Mouse (Mus musculus): Measurements from ENCODE around the gene Herc4.

The Herc4 gene

DNA sequence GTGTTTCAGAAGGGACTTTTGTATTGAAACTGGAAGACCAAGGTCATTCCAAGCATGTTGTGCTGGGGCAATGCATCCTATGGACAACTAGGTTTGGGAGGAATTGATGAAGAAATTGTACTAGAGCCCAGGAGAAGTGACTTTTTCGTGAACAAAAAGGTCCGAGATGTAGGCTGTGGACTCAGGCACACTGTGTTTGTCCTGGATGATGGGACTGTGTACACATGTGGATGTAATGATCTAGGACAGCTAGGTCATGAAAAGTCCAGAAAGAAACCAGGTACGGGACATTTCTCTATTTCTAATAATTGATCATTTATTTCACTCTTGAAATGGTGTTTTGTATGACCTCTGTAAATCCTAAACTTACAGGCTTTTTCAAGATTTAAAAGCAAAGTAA lies 2.2 kb downstream of the Herc4 start:
- ATAC-seq (ENCODE audit: insufficient number of reproducible peaks, low FRiP score, low TSS enrichment), result no peak

DNA sequence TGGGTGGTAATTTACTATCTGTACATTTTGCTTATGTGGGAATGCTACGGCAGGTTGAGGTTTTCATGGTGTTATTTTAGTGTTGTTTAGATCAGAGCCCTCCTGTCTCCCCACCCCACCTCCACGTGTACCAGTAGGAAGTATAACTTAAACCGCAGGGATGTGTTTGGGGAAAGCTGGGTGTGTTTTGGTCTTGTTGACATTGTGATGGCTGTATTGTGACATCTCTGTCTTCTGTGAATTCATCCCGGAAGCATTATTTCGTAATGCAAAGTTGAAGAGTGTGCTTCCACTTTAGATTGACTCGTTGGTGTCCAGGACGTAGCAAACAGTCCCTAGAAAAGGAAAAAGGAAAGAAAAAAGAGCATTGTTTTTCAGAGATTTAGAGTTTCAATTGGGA lies 3.8 kb downstream of the Herc4 start:
- no peak for ATAC-seq (ENCODE audit: insufficient number of reproducible peaks, low FRiP score, low TSS enrichment)

DNA sequence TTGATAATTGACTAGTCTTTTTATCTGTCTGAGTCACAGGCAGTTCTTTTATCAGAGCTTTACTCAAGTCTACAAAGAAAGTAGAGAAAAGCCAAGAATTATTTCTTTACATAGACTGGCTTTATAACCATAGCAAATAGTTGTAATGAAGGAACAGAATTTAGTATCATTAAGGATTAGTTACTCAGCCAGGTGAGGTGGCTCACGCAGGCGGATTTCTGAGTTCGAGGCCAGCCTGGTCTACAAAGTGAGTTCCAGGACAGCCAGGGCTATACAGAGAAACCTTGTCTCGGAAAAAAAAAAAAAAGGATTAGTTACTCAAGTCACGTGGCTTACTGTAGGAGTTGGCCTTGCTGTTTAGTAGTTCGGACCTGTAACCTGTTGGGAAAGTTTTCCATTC lies 4.8 kb downstream of the Herc4 start:
- ATAC-seq (ENCODE audit: insufficient number of reproducible peaks, low FRiP score, low TSS enrichment), result no peak

- no peak for ATAC-seq (ENCODE audit: insufficient number of reproducible peaks, low FRiP score, low TSS enrichment)
Observed at GRCm38 (mm10) chr10:63258696-63259095, 15.1 kb downstream of the Herc4 start.

DNA sequence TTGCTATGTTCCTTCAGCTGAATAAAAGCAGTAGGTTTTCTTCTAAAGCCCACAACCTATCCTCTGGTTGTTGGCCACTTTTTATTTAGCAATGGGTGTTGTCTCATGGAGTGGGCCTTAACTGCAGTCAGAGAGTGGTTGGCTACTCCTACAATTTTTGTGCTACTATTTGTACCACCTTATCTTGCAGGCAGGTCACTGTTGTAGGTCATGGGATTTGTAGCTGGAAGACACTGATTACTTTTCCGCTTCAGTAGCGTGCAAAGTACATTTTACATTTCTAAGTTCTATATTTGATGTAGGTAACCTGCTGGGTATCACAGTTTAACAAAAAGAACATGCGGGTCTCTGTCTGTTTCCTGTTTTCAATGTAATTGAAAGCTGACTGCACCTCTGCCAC lies 15.7 kb downstream of the Herc4 start:
- ATAC-seq (ENCODE audit: insufficient number of reproducible peaks, low FRiP score, low TSS enrichment), result no peak

DNA sequence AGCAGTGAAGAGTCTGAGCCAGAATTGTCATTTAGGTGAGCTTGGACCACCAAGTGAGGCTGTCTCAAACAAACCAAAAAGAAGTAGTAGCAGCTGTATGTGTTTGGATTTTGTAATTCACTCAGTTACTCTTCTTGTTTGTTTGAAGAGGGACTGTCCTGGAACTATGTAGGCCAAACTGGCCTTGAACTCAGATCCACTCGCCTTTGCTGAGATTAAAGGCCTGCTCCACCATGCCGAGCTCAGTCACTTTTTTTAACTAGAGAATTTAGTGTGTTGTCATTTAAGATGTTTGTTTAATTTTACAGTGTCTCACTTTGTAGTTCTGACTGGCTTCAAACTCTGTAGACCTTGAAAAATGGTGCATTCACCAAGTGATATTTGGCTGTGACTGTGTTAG lies 24.3 kb downstream of the Herc4 start:
- no peak for ATAC-seq (ENCODE audit: insufficient number of reproducible peaks, low FRiP score, low TSS enrichment)

DNA sequence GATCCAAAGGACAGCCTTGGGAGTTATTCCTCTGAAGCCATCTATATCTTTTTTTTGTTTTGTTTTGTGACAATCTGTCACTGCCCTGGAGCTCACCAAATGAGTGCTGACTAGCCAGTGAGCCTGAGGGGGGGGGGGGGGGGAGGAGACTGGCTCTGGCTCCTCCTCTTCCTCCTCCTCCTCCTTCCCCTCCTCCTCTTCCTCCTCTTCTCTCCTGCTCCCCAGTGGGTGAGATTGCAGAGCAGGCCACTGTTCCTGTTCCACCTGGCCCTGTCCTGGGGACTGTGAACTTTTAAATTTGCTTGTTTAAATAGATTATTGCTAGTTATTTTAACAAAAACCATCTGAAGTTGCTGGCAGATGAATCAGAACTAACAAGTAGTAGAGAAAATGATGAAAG lies 28.8 kb downstream of the Herc4 start:
- ATAC-seq (ENCODE audit: insufficient number of reproducible peaks, low FRiP score, low TSS enrichment), result no peak

DNA sequence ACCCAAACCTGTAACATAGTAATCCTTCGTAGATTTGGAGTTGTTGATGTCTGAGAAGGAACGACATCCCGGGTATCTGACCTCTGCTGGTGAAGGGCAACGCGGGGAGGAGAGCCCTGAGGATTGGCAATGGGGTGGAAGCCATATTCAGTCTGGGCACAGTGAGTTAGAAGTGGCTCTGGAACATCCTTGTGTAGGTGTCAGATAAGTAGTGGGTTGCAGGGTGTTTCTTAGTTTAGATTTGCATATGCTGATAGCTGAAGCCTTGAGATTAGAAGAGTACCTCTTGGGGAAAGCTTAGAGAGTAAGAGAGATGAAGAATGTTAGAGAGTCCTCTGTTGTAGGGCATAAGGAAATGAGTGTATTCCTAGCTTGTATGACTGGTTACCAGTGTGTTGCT lies 29.3 kb downstream of the Herc4 start:
- ATAC-seq (ENCODE audit: insufficient number of reproducible peaks, low FRiP score, low TSS enrichment), result no peak

DNA sequence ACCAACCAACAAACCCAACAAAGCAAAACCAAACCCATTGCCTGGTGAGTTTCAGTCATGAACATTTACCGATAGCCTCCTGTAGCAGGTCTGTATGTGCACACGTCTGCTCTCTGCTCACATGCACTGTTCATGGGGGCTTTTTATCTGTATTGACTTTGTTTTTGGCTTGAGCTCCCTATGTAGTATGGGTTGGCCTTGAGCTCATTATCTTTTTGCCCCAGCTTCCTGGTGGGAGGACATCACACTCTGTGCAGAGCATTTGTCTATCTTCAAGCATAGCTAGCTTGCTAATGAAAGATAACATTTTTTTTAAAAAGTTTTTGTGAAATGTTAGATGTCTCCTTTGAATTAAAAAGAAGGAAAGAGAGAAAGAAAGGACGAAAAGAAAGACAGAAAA lies 33.4 kb downstream of the Herc4 start:
- no peak for ATAC-seq (ENCODE audit: insufficient number of reproducible peaks, low FRiP score, low TSS enrichment)

- no peak for ATAC-seq (ENCODE audit: insufficient number of reproducible peaks, low FRiP score, low TSS enrichment)
Observed at GRCm38 (mm10) chr10:63279851-63280250, 36.2 kb downstream of the Herc4 start.

DNA sequence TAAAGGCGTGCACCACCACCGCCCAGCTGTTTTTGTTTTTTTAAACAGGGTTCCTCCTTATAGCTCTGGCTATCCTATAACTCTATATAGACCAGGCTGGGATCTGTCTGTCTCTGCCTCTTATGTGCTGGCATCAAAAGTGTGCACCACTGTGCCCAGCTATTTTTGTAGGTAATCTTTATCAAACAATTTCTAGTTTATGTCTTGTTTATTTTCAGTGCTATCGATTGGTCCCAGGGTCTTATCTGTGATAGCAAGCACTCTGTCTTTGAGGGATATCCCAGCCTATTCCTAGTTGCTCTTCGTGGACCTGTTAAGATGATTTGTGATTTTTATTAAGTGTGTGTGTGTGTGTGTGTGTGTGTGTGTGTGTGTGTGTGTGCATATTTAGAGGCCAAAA lies 38.8 kb downstream of the Herc4 start:
- no peak for ATAC-seq (ENCODE audit: insufficient number of reproducible peaks, low FRiP score, low TSS enrichment)

DNA sequence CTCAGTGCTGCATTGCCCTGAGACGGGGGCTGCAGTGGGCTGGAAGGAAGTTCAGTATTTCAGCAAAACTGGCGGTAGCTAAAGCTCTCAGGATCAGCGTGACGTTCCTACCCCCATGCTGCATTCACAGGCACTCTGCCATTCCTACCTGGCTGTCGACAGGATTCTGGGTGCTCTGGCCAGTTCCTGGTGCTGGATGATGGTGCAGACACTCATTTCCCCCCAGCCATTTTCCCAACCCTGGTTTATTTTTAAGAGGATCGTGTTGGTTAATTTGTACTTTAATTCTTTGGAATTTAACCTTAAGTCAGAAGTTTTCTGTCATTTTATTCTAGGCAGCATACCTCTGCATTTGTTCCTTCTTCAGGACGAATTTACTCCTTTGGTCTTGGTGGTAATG lies 39.2 kb downstream of the Herc4 start:
- no peak for ATAC-seq (ENCODE audit: insufficient number of reproducible peaks, low FRiP score, low TSS enrichment)

DNA sequence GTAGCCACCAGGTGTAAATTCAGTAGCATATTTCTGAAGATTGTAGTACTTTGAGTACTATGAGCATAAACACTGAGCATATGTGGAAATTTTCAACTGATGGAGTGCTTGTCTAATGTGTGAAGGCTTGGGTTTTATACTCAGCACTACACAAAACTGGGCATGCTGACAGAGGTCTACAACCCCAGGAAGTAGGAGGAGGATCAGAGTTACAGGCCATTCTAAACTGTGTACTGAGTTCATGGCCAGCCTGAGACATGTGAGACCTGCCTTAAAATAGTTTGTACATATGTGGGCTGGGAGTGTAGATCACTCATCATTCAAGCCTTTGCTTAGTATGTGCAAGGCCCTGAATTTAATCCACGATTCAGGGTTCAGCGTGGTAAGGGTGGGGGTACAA lies 58.7 kb downstream of the Herc4 start:
- no peak for ATAC-seq (ENCODE audit: insufficient number of reproducible peaks, low FRiP score, low TSS enrichment)

DNA sequence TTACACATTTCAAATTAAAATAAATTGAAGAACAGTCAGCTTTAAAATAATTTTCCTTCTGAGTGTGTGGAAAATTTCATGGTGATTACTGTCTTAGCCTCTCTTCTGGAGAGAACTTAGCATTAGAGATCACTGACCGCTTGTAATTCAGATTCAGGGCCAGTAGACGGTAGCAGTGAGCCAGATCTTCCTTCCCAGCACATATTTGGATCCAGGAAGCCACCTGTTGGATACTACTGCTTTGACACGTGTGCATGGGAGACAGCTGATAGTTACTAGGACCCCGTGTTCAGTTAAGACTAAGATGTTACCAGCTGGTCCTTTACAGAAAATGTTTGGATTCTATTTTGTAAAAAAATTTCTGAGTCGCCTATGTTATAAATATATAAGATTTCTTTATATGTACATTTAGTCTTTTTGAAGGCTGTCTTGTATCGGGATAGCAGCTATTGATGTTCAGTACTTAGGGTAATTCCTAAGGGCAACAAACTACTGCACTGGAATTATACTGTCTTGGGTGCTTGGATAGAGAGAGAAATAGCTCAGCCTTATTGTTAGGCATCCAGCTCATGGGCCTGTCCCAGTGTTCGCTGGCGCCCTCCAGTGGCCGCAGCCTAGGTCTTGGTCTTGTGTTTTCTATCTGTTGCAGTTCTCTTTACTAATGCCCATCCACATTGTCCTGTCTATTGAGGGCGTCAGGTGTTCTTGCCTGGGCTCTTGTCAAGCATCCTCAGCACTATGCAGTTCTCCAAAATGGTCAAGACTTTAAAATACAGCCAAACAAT lies 65.2 kb downstream of the Herc4 start:
- ATAC-seq (ENCODE audit: insufficient number of reproducible peaks, low FRiP score, low TSS enrichment), result no peak

- no peak for ATAC-seq (ENCODE audit: insufficient number of reproducible peaks, low FRiP score, low TSS enrichment)
Observed at GRCm38 (mm10) chr10:63313726-63314125, 70.1 kb downstream of the Herc4 start.

DNA sequence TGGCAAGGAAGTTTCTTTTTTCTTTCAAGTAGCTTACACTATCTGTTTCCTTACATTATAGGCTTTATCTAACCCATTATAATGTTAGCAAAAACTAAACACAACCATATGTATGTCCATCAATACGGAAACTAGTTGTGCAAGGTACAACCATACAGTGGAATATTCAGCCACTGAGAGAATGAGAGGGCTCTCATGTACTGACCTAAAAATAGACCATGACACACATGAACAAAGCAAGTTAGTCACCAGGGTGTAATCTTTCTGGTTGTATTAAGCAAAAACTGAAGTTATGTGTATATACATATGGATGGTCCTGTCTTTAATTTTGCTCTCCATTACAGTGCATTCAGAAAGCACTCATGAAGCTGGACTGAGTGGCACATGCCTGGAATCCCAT lies 83.5 kb downstream of the Herc4 start:
- no peak for ATAC-seq (ENCODE audit: insufficient number of reproducible peaks, low FRiP score, low TSS enrichment)

GRCm38 (mm10) chr10:63336901-63337300 lies 93.3 kb downstream of the Herc4 start:
- no peak for ATAC-seq (ENCODE audit: insufficient number of reproducible peaks, low FRiP score, low TSS enrichment)

- ATAC-seq (ENCODE audit: insufficient number of reproducible peaks, low FRiP score, low TSS enrichment), result no peak
Observed at GRCm38 (mm10) chr10:63337326-63337725, 93.7 kb downstream of the Herc4 start.

- ATAC-seq (ENCODE audit: insufficient number of reproducible peaks, low FRiP score, low TSS enrichment), result peak; percentile 80
Observed at GRCm38 (mm10) chr10:63337951-63338836, 94.6 kb downstream of the Herc4 start.

DNA sequence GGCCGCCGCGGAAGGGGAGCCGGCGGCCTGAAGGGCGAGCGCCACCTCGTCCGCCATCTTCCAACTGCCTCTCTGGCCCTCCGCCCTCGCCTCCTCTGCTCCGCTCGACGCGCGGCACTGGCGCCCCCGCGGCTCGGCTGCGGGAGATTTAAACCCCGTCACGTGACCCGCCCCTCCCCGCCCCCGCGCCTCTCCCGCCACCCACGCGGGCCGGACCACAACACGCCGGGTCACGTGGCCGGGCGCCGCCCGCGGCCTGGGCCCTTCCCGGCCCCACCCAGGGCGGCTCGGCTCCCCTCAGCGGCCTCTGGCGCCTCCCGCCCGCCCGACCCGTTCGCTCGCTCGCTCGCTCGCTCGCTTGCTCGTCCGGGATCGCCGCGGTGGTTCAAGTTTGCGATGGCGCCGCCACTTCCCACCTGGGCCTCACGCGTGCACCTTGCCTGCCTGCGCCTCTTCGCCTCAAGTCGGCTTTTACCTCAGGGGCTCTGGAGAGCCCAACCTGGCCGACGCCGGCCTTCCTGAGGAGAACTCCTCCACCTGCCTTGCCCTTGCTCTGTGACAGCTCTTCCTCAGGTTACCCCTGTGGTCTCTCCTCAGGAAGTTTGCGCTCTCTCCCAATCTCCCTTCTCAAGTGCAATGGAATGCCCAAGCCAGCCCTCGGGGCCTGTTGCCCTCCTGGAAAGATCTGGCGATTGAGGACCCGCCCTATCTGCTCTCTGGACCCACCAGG lies 95.5 kb downstream of the Herc4 start:
- peak; percentile 87 for ATAC-seq (ENCODE audit: insufficient number of reproducible peaks, low FRiP score, low TSS enrichment)

DNA sequence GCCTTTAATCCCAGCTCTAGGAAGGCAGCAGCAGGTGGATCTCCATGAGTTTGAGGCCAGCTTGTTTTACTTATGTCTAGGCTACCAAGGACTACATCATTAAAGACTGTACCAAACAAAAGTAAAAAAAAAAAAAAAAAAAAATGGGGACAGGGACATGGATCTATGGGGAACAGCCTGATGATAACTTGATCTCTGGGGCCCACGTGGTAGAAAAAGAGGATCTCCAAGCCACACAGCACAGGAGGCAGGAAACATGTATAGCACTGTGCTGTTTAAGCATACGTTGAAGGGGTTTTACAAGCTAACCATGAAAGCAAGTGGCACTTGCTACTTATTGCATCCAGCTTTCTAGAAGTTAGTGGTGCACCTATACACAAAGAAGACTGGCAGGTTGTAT lies 97.7 kb downstream of the Herc4 start:
- ATAC-seq (ENCODE audit: insufficient number of reproducible peaks, low FRiP score, low TSS enrichment), result no peak
